Mouse (Mus musculus): ENCODE data around the gene Rbm20.

GRCm38 (mm10) chr19:53727277-53727676, 50.2 kb downstream of the Rbm20 start:
- TF ChIP-seq POLR2A (IDR thresholded peaks at IDR 0.05; ENCODE audit: control insufficient read depth in 1 of 2, insufficient read depth in 1 of 2, low read depth in 1 of 2, low read length in 2 of 2, poor library complexity in 1 of 2) = no peak
- TF ChIP-seq TCF12 (IDR thresholded peaks at IDR 0.05; ENCODE audit: low read depth, low read length) = no peak
- TF ChIP-seq HCFC1 (IDR thresholded peaks at IDR 0.05; ENCODE audit: low read depth, low read length) = no peak
- no peak for TF ChIP-seq E2F4 (IDR thresholded peaks at IDR 0.05; ENCODE audit: borderline replicate concordance, low read depth, low read length)
- TF ChIP-seq MAX (IDR thresholded peaks at IDR 0.05; ENCODE audit: low read length) = no peak
- TF ChIP-seq CTCF (IDR thresholded peaks at IDR 0.05 in 2 of 3, conservative IDR thresholded peaks at IDR 0.05 in 1 of 3; ENCODE audit: control insufficient read depth in 1 of 3, insufficient read depth in 1 of 3, low read depth in 2 of 3, low read length in 3 of 3, poor library complexity in 1 of 3, severe bottlenecking in 1 of 3) = no peak
- TF ChIP-seq TBP (IDR thresholded peaks at IDR 0.05; ENCODE audit: low read depth, low read length) = no peak
- TF ChIP-seq CHD2 (IDR thresholded peaks at IDR 0.05; ENCODE audit: low read length) = no peak
- TF ChIP-seq EP300 (IDR thresholded peaks at IDR 0.05; ENCODE audit: low read depth in 1 of 2, low read length in 2 of 2) = no peak
- TF ChIP-seq NELFE (IDR thresholded peaks at IDR 0.05; ENCODE audit: low read depth, low read length) = no peak
- TF ChIP-seq ZC3H11A (IDR thresholded peaks at IDR 0.05; ENCODE audit: low read depth, low read length) = no peak
- TF ChIP-seq ETS1 (IDR thresholded peaks at IDR 0.05; ENCODE audit: low read depth, low read length) = no peak
- TF ChIP-seq POLR2AphosphoS2 (IDR thresholded peaks at IDR 0.05; ENCODE audit: low read length) = no peak

Measured in MEL (cell line).